Mouse (Mus musculus) forebrain, embryonic 13.5 days (tissue): ENCODE data around the gene Med24. TPM values are rescaled to one million over a fixed set of nuclear protein-coding genes. Genes with fewer than 3 reads are reported as not detected.
A peak's percentile ranks its signal among the peaks of the same experiment; 100 is the strongest.

Experiments
- ATAC-seq: fragments of 200-750 bp; cut with Nextera tagmentation; 2 replicates; pipeline ENCODE4 v1.8.0; 2017
- H3K27ac ChIP-seq: fragments of 300-500 bp; sonication (generic); 2 replicates; pipeline ENCODE4 v1.5.1; 2015; ENCODE audit warnings: inconsistent platforms, mild to moderate bottlenecking, moderate library complexity
- H3K27me3 ChIP-seq: fragments of 300-500 bp; sonication (generic); 2 replicates; pipeline ENCODE4 v1.6.1; 2015; ENCODE audit warnings: mild to moderate bottlenecking, inconsistent platforms
- H3K36me3 ChIP-seq: fragments of 300-500 bp; sonication (generic); 2 replicates; pipeline ENCODE4 v1.6.1; 2015; ENCODE audit warnings: mild to moderate bottlenecking, inconsistent platforms; ENCODE audit not compliant: poor library complexity, severe bottlenecking
- H3K4me1 ChIP-seq: fragments of 300-500 bp; sonication (generic); 2 replicates; pipeline ENCODE4 v1.6.1; 2015; ENCODE audit warnings: inconsistent platforms
- H3K4me2 ChIP-seq: fragments of 300-500 bp; sonication (generic); 2 replicates; pipeline ENCODE4 v1.6.1; 2015; ENCODE audit warnings: inconsistent platforms, mild to moderate bottlenecking, moderate library complexity
- H3K4me3 ChIP-seq: fragments of 300-500 bp; sonication (generic); 2 replicates; pipeline ENCODE4 v1.5.1; 2015; ENCODE audit warnings: mild to moderate bottlenecking, inconsistent platforms
- H3K9ac ChIP-seq: fragments of 300-500 bp; sonication (generic); 2 replicates; pipeline ENCODE4 v1.6.1; 2015; ENCODE audit warnings: mild to moderate bottlenecking, inconsistent platforms
- H3K9me3 ChIP-seq: fragments of 300-500 bp; sonication (generic); replicated peaks from 2 replicates; pipeline ENCODE4 v1.6.1; 2016; ENCODE audit warnings: inconsistent platforms
- WGBS: fragments of 180-500 bp; shearing (Covaris S2); methylation state at CpG from one replicate; pipeline ENCODE4 v1.1.7; 2015; 5-methylcytosine and 5-hydroxymethylcytosine counted together
- polyA plus RNA-seq: library from polyadenylated mRNA; unstranded; fragments of >200 nt; fragmentation: Nextera tagmentation; extraction: Ambion mirVana; gene quantifications from 2 replicates; pipeline ENCODE4 v1.2.1, GENCODE M21; 2015

Med24 gene
- polyA plus RNA-seq: 79.0 and 86.0 TPM in 2 replicates

DNA sequence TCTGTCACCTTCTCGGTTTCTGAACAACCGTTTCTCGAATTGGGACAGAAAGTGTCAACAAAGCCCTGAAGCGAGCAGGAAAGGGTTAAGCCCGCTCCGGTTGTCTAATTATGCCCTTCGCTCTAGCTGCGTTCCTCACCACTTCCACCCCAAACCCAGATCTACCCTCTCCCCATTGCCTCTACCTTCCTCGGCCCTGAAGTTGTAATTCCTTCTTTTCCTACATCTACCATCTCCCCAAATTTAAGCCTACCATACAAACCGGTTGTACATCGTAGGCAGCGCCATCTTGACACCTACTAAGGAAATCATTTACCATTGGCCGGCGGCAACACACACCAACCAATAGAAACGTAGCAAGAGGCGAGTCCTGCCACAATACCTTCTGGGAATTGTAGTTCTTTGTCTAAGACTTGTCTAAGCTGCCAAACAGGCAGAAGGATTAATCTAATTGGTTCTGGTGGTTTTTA lies at the start of gene Med24:
Med24 (minus strand) TSS at position 317 of the 470 bp plus-strand sequence.
- peaks cover 34% of the 10 kb centered on the region for H3K36me3 ChIP-seq
- peak within 1 kb of the TSS; percentile 74 for H3K27ac ChIP-seq
- peak within 1 kb of the TSS; percentile 66 for H3K4me3 ChIP-seq
- peak within 1 kb of the TSS; percentile 88 for H3K4me2 ChIP-seq
- peaks cover 3% of the 10 kb centered on the region; the same call in 1 of the 2 replicates for H3K27me3 ChIP-seq
- H3K4me1 ChIP-seq: peaks cover 16% of the 10 kb centered on the region
- H3K9me3 ChIP-seq: peaks cover 2% of the 10 kb centered on the region; the same call in 1 of the 2 replicates
- ATAC-seq: peak; percentile 97
- under 1% methylated on average over 16 of the region's 16 CpGs for WGBS
- H3K9ac ChIP-seq: peak within 1 kb of the TSS; percentile 71

DNA sequence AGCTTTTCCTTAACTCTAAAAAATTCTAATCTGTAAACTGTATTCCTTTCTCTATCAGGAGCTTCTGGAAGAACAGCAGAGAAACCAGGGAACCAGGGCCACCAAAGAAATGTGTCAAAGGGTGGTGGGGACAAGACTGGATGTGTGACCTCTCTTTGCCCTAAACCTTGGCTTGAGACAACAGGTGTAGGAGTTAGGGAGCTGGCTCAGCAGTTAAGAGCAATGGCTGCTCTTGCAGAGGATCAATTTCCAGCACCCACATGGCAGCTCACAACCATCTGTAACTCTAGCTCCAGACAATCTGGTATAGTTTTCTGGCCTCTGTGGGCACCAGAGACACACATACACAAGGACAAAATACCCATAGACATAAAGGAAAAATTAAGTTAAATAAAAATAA lies 48.7 kb upstream of the Med24 start:
- peaks cover 62% of the 10 kb centered on the region for H3K4me1 ChIP-seq

DNA sequence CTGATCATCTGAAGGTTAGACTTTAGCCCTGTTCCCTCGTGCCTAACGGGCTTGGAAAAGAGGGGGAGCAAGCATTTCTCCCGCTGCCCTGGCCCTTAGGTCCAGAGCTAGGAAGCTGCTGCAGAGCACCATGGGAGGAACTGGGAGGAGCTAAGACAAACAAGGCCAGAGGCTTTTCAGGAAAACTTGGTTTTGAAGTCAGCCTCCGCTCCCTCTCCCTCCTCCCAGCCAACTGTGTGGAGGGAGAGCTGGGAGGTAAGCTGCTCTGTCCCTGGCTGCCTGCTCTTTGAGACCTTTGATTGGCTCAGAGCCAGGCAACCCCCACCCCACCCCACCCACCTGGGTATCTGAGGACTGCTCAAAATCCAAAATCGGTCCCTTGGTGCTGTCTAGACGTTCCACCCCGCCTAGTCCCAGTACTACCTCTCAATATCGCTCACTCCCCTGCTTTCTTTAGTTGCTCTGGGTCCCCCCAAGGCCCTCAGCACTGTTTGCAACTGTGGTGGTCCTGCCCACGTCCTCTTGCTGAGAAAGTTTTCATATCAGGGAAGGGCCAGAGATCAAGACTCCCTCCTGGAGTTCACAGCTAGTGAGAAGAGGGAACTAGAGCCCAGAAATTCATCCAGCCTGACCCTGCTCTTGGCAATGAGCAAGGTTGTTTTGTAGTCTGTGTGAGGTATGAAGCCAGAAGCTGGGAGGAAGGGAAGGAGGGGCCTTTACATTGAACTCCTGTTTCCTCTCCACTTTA lies 47.8 kb upstream of the Med24 start:
- H3K4me2 ChIP-seq: peak overlapping the region; percentile 14; the same call in 1 of the 2 replicates

More for the DNA sequence above, 48.7 kb upstream of the Med24 start:
- Histone ChIP-seq H3K4me3 (no peak overlapping the region), H3K36me3 (no peaks in the 10 kb centered on the region), H3K9ac (no peak overlapping the region), H3K9me3 (no peaks in the 10 kb centered on the region), H3K4me2 (no peak overlapping the region), H3K27ac (no peak overlapping the region), H3K27me3 (no peaks in the 10 kb centered on the region)
- no peak for ATAC-seq

DNA sequence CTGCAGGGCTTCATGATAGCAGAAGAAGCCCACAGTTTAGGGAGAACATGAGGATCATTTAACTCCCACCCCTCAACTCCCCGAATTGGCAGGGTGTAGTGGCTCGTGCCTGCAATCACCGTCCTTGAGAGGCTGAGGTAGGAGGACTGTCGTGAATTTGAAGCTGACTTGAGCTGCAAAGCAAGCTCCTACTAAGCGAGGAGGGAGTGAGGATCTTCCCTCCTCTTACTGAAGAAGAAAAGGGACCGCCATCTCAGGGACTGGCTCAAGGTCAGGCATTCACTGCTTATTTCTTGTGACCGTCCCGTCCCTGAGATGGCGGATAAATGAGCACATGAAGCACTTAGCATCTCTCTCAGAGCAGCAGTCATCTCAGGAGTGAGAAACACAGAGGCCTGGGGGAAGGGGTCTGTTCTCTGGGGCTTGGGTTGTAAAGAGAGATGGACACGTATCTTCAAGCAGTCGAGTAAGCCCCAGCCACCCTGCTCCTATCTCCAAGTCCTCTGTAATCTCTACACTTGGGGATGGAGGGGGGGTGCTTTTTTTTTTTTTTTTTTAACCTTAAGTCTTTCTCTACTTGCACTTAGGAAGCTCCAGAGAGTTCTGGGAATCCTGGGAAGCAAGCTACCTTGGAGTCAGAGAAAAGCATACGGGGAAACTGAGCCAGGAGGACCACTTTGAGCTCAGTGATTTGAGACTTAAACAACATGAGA lies 47.0 kb upstream of the Med24 start:
- H3K4me3 ChIP-seq: no peak overlapping the region
- H3K9ac ChIP-seq: peak overlapping the region; percentile 40; the same call in 1 of the 2 replicates
- 61% methylated on average over 12 of the region's 12 CpGs for WGBS
- peaks cover 5% of the 10 kb centered on the region for H3K36me3 ChIP-seq
- no peaks in the 10 kb centered on the region for H3K27me3 ChIP-seq
- no peak for ATAC-seq
- peaks cover 51% of the 10 kb centered on the region for H3K4me1 ChIP-seq
- H3K9me3 ChIP-seq: no peaks in the 10 kb centered on the region
- H3K27ac ChIP-seq: peak overlapping the region; percentile 40
- H3K4me2 ChIP-seq: 0 out of 2 replicates have a peak overlapping the region, but pooled peaks have one; percentile 80

More for the DNA sequence above, 47.8 kb upstream of the Med24 start:
- H3K9ac ChIP-seq: peak overlapping the region; percentile 40
- H3K27me3 ChIP-seq: no peaks in the 10 kb centered on the region
- H3K4me3 ChIP-seq: no peak overlapping the region
- H3K9me3 ChIP-seq: no peaks in the 10 kb centered on the region
- WGBS: 4% methylated on average over 9 of the region's 9 CpGs
- no peak for ATAC-seq
- no peaks in the 10 kb centered on the region for H3K36me3 ChIP-seq
- H3K4me1 ChIP-seq: peaks cover 57% of the 10 kb centered on the region
- H3K27ac ChIP-seq: peak overlapping the region; percentile 40

DNA sequence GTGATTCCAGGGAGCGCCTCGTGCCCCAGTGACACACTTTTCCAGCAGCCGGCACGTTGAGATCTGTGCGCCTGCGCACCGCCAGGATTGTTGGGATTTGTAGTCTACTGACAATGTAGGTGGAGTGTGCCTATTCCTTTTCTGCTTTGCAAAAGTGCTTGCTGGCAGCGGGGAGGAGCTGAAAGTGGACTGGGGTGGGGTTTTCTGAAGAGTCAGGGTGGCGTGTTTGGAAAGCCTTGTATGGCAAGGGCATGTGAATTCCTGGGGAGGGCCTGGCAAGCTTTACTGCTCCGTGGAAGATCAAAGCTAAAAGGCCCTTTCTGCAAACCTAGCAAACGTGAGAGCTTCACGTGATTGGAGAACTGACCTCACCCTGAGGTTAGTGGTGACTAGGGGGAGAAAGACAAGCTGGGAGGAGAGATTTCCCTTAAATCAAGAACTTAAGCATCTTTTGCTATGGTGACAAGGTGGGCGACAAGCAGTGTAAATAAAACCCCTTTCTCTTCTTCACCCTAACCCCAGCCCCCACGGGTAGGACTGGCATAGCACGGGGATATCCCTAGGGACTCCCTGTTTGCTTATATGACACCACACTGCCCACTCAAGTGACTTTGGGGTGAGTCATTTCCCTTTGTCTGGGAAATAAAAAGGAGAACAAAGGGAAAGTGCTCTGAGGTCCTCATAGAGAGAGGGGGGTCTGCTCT lies 46.3 kb upstream of the Med24 start:
- Histone ChIP-seq H3K9ac (peak overlapping the region; percentile 65; the same call in 1 of the 2 replicates), H3K27ac (peak overlapping the region; percentile 71; the same call in 1 of the 2 replicates), H3K4me3 (peak overlapping the region; percentile 40), H3K4me2 (peak overlapping the region; percentile 80), H3K36me3 (peaks cover 12% of the 10 kb centered on the region), H3K27me3 (no peaks in the 10 kb centered on the region), H3K9me3 (no peaks in the 10 kb centered on the region), H3K4me1 (peaks cover 50% of the 10 kb centered on the region)
- 6% methylated on average over 15 of the region's 15 CpGs for WGBS
- peak; percentile 87 for ATAC-seq

DNA sequence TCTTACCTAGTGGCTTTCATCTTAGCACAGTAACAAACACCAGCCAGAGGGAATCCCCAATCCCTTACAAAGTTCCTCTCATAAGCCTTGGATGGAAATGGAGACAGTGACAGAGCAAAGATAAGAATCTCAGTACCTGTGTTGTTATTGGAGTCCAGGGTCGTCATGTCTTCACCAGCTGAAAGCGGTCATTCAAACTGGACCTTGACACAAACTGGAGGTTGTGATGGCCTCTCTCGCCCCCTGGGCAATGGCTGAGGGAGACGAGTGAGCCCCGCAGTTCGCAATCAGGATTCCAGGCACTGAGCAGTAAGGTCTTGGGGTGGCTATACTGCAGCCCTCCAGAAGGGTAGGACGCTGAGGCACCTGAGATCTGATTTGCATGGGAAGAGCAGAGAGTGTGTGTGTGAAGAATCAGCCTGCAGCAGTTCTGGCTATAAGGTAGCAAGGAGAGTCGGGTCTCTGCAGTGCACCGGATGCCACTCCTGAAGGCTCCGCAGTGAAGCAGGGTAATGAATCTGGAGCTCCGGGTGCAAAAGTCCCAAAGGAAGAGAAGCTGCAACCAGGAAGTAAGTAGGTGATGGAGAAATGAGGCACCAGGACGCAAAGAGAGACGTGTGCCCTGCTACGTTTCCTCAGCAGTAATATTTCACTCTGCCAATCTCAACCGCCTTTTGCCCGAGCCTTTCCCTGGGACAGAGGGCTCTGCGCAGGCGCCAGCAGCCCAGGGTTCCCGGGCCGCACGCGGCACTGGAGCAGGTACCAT lies 45.5 kb upstream of the Med24 start, which contains the start of gene Nr1d1:
Nr1d1 (minus strand) TSS at position 752 of the 766 bp plus-strand sequence.
- Histone ChIP-seq H3K9me3 (no peaks in the 10 kb centered on the region), H3K4me3 (peak within 1 kb of the TSS; percentile 40), H3K27ac (peak within 1 kb of the TSS; percentile 71), H3K36me3 (peaks cover 20% of the 10 kb centered on the region), H3K4me1 (peaks cover 51% of the 10 kb centered on the region), H3K27me3 (no peaks in the 10 kb centered on the region), H3K9ac (peak within 1 kb of the TSS; percentile 65), H3K4me2 (peak within 1 kb of the TSS; percentile 80)
- under 1% methylated on average over 22 of the region's 22 CpGs for WGBS
- ATAC-seq: peak; percentile 9; the same call in 1 of the 2 replicates

DNA sequence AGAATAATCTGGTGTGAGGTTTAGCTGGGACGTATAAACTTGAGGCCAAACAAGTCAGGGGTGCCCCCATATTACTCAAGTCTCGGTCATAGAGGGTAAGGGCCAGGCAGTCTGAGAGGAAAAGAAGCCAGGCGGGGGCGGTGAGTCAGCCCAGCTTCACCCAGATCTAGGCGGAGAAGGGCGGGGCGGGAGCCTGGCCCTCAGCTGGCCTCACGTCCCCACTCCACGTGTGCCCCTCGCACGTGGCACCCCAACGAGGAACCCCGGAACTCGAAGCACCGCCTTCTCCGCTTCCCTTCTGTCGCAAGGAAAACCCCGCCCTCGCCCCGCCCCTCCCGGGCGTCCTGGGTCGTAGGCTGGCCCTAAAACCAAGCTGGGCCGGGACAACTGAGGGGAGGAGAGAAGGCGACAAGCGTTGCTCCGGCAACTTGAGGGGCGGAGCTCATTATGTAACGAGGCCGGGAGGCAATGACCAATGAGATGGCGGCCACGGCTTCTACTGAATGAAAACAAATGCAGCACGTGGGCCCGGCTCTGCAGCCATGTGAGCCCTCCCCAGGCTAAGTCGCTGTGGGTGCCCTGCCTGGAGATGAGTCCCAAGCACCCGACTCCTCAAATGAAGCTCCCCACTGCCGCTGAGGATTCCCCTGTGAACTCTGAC lies 44.5 kb upstream of the Med24 start:
- H3K9me3 ChIP-seq: no peaks in the 10 kb centered on the region
- peak overlapping the region; percentile 65; the same call in 1 of the 2 replicates for H3K9ac ChIP-seq
- peak overlapping the region; percentile 40 for H3K4me3 ChIP-seq
- peaks cover 61% of the 10 kb centered on the region for H3K4me1 ChIP-seq
- peaks cover 30% of the 10 kb centered on the region for H3K36me3 ChIP-seq
- peak; percentile 83 for ATAC-seq
- H3K4me2 ChIP-seq: peak overlapping the region; percentile 80
- H3K27ac ChIP-seq: peak overlapping the region; percentile 36; the same call in 1 of the 2 replicates
- H3K27me3 ChIP-seq: no peaks in the 10 kb centered on the region
- 2% methylated on average over 37 of the region's 37 CpGs for WGBS

DNA sequence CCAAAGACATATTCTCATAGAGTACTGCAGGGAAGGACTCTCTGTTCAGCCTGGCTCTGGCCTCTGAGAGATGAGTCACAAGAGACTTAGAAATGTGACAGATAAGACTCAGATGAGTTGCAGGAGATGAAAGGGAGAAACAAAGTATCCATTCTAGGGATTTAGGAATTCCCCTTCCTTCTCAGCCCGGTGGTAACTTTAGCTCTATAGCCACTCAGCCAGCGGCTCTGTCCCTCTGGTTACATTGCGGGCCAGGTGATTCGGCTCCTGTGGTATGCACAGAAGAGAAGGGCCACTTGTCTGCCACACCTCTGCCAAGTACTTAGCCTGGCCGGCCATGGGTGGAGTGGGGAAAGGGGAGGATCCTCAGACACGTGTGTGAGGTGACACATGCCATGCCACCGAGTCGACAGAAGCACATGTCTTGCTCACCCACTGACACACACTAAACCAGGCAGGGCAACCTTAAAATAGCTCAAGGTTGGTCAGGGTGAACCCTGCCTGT lies 43.5 kb upstream of the Med24 start:
- peak overlapping the region; percentile 80; the same call in 1 of the 2 replicates for H3K4me2 ChIP-seq
- H3K4me3 ChIP-seq: no peak overlapping the region
- peaks cover 37% of the 10 kb centered on the region for H3K36me3 ChIP-seq
- H3K9ac ChIP-seq: no peak overlapping the region
- no peak overlapping the region for H3K27ac ChIP-seq
- no peak for ATAC-seq
- no peaks in the 10 kb centered on the region for H3K27me3 ChIP-seq
- 87% methylated on average over 8 of the region's 8 CpGs for WGBS
- H3K9me3 ChIP-seq: no peaks in the 10 kb centered on the region
- peaks cover 72% of the 10 kb centered on the region for H3K4me1 ChIP-seq

DNA sequence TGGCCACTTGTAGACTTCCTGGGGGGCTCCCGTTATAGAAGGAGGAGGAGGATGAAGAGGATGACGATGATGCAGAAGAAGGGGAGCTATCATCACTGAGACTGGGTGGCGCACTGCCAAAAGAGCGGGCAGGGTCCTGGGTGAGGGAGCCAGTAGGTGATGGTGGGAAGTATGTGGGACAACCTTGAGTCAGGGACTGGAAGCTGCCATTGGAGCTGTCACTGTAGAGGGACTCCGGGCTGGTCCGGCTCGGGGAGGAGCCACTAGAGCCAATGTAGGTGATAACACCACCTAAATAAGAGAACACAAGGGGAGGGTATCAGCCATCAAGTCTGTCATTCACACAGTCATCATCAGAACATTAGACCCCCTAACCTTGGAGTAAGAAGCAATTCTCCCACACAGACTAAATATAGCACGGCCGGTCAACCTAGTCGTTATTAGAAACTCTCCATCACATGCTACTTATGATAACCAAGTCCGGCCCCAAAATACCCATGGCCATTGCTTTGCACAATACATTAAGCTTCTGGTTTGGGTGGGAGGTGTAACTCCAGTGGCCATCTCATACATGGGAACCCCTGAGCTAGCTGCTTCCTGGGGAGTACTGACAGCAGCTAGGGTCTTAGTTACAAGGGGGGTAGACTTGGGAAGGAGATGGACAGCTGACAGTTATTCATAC lies 42.8 kb upstream of the Med24 start:
- H3K9ac ChIP-seq: no peak overlapping the region
- no peak overlapping the region for H3K4me2 ChIP-seq
- H3K9me3 ChIP-seq: no peaks in the 10 kb centered on the region
- no peaks in the 10 kb centered on the region for H3K27me3 ChIP-seq
- no peak for ATAC-seq
- peaks cover 75% of the 10 kb centered on the region for H3K4me1 ChIP-seq
- peaks cover 37% of the 10 kb centered on the region for H3K36me3 ChIP-seq
- no peak overlapping the region for H3K27ac ChIP-seq
- whole genome bisulfite sequencing: 92% methylated on average over 11 of the region's 11 CpGs
- no peak overlapping the region for H3K4me3 ChIP-seq

DNA sequence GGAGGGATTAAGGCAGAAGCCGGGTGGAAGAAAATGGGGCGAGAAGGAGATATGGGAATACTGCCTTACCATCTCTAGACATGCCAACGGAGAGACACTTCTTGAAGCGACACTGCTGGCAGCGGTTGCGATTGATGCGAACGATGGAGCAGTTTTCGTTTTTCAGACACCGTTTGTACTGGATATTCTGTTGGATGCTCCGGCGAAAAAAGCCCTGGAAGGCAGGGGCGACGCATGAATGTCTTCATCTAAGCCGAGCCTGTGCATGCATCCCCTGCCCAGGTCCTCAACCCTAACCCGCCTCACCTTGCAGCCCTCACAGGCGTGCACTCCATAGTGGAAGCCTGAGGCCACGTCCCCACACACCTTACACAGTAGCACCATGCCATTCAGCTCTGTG lies 41.9 kb upstream of the Med24 start:
- WGBS: 94% methylated on average over 18 of the region's 18 CpGs
- Histone ChIP-seq H3K4me2 (no peak overlapping the region), H3K9me3 (no peaks in the 10 kb centered on the region), H3K27me3 (no peaks in the 10 kb centered on the region), H3K9ac (no peak overlapping the region), H3K4me1 (peaks cover 75% of the 10 kb centered on the region), H3K4me3 (no peak overlapping the region), H3K36me3 (peaks cover 37% of the 10 kb centered on the region), H3K27ac (no peak overlapping the region)
- no peak for ATAC-seq
